Mouse (Mus musculus) limb, embryonic 12.5 days (tissue): ENCODE measurements around the gene Ttll11. TPM values are rescaled to one million over a fixed set of nuclear protein-coding genes. Genes with fewer than 3 reads are reported as not detected.

Source experiments
- ATAC-seq: fragments of 200-750 bp; cut with Nextera tagmentation; 2 replicates; pipeline ENCODE4 v1.8.0; 2017; ENCODE audit warnings: low read depth, moderate TSS enrichment; ENCODE audit not compliant: insufficient number of reproducible peaks, insufficient read depth, low FRiP score, low TSS enrichment
- H3K27ac ChIP-seq: fragments of 300-500 bp; sonication (generic); 2 replicates; pipeline ENCODE4 v1.5.1; 2016; ENCODE audit warnings: mild to moderate bottlenecking, moderate library complexity
- H3K27me3 ChIP-seq: fragments of 300-500 bp; sonication (generic); 2 replicates; pipeline ENCODE4 v1.6.1; 2016; ENCODE audit warnings: mild to moderate bottlenecking, moderate library complexity
- H3K36me3 ChIP-seq: fragments of 300-500 bp; sonication (generic); 2 replicates; pipeline ENCODE4 v1.6.1; 2016; ENCODE audit warnings: mild to moderate bottlenecking, moderate library complexity
- H3K4me1 ChIP-seq: fragments of 300-500 bp; sonication (generic); replicated peaks from 2 replicates; pipeline ENCODE4 v1.6.1; 2016
- H3K4me2 ChIP-seq: fragments of 300-500 bp; sonication (generic); 2 replicates; pipeline ENCODE4 v1.6.1; 2016; ENCODE audit warnings: mild to moderate bottlenecking, moderate library complexity
- H3K4me3 ChIP-seq: fragments of 300-500 bp; sonication (generic); replicated peaks from 2 replicates; pipeline ENCODE4 v1.5.1; 2016; ENCODE audit warnings: mild to moderate bottlenecking
- H3K9ac ChIP-seq: fragments of 300-500 bp; sonication (generic); replicated peaks from 2 replicates; pipeline ENCODE4 v1.6.1; 2016; ENCODE audit warnings: mild to moderate bottlenecking, moderate library complexity
- H3K9me3 ChIP-seq: fragments of 300-500 bp; sonication (generic); 2 replicates; pipeline ENCODE4 v1.6.1; 2016; ENCODE audit warnings: mild to moderate bottlenecking, moderate library complexity
- WGBS: fragments of 180-500 bp; shearing (Covaris S2); methylation state at CpG from one replicate; pipeline ENCODE4 v1.1.7; 2016; 5-methylcytosine and 5-hydroxymethylcytosine counted together
- polyA plus RNA-seq: library from polyadenylated mRNA; unstranded; fragments of >200 nt; fragmentation: Nextera tagmentation; extraction: Ambion mirVana; gene quantifications from 2 replicates; pipeline ENCODE4 v1.2.1, GENCODE M21; 2016

Ttll11 gene
- polyA plus RNA-seq, 1 experiment from 2014 or later = 1.3 TPM

- 34% methylated on average over 11 of the region's 11 CpGs for WGBS
- Histone ChIP-seq H3K9me3 (no peaks in the 10 kb centered on the region), H3K27me3 (no peaks in the 10 kb centered on the region), H3K4me3 (no peak overlapping the region), H3K9ac (no peak overlapping the region), H3K36me3 (no peaks in the 10 kb centered on the region), H3K27ac (no peak overlapping the region), H3K4me1 (no peaks in the 10 kb centered on the region), H3K4me2 (no peak overlapping the region)
- 0 out of 2 replicates have a peak, but pooled peaks have one; percentile 20 for ATAC-seq
Measured at GRCm38 (mm10) chr2:35930498-35931149, 49.1 kb downstream of the Ttll11 start.

GRCm38 (mm10) chr2:35928133-35928532 is 51.6 kb downstream of the Ttll11 start:
- WGBS = 65% methylated on average over 6 of the region's 6 CpGs
- Histone ChIP-seq H3K36me3 (no peaks in the 10 kb centered on the region), H3K4me1 (no peaks in the 10 kb centered on the region), H3K9ac (no peak overlapping the region), H3K27me3 (0 out of 2 replicates have a peak, but pooled peaks cover 2% of the 10 kb centered on the region), H3K4me2 (no peak overlapping the region), H3K4me3 (no peak overlapping the region), H3K27ac (no peak overlapping the region), H3K9me3 (no peaks in the 10 kb centered on the region)
- no peak for ATAC-seq

- Histone ChIP-seq H3K27me3 (0 out of 2 replicates have a peak, but pooled peaks cover 2% of the 10 kb centered on the region), H3K4me1 (no peaks in the 10 kb centered on the region), H3K9me3 (no peaks in the 10 kb centered on the region), H3K36me3 (no peaks in the 10 kb centered on the region), H3K27ac (no peak overlapping the region), H3K9ac (no peak overlapping the region), H3K4me2 (no peak overlapping the region), H3K4me3 (no peak overlapping the region)
- 74% methylated on average over 4 of the region's 4 CpGs for WGBS
- no peak for ATAC-seq
Measured at GRCm38 (mm10) chr2:35924947-35925346, 54.8 kb downstream of the Ttll11 start.

- no peak overlapping the region for H3K4me2 ChIP-seq
- H3K4me1 ChIP-seq = no peaks in the 10 kb centered on the region
- no peaks in the 10 kb centered on the region for H3K36me3 ChIP-seq
- 91% methylated on average over 3 of the region's 3 CpGs for WGBS
- no peak for ATAC-seq
- H3K9ac ChIP-seq = no peak overlapping the region
- 0 out of 2 replicates have a peak, but pooled peaks cover 2% of the 10 kb centered on the region for H3K27me3 ChIP-seq
- H3K27ac ChIP-seq = no peak overlapping the region
- no peak overlapping the region for H3K4me3 ChIP-seq
- H3K9me3 ChIP-seq = no peaks in the 10 kb centered on the region
Measured at GRCm38 (mm10) chr2:35922956-35923355, 56.8 kb downstream of the Ttll11 start.

GRCm38 (mm10) chr2:35912090-35912489 is 67.6 kb downstream of the Ttll11 start:
- Histone ChIP-seq H3K27me3 (0 out of 2 replicates have a peak, but pooled peaks cover 5% of the 10 kb centered on the region), H3K4me1 (peaks cover 14% of the 10 kb centered on the region), H3K4me2 (no peak overlapping the region), H3K9me3 (0 out of 2 replicates have a peak, but pooled peaks cover 4% of the 10 kb centered on the region), H3K36me3 (no peaks in the 10 kb centered on the region), H3K9ac (no peak overlapping the region), H3K27ac (no peak overlapping the region), H3K4me3 (no peak overlapping the region)
- ATAC-seq = no peak
- 81% methylated on average over 4 of the region's 4 CpGs for WGBS

GRCm38 (mm10) chr2:35911675-35912074 is 68.0 kb downstream of the Ttll11 start:
- 0 out of 2 replicates have a peak, but pooled peaks cover 5% of the 10 kb centered on the region for H3K27me3 ChIP-seq
- 89% methylated on average over 1 of the region's 1 CpGs for WGBS
- ATAC-seq = no peak
- H3K4me1 ChIP-seq = peaks cover 14% of the 10 kb centered on the region
- H3K27ac ChIP-seq = no peak overlapping the region
- H3K9me3 ChIP-seq = 0 out of 2 replicates have a peak, but pooled peaks cover 4% of the 10 kb centered on the region
- H3K4me2 ChIP-seq = no peak overlapping the region
- no peak overlapping the region for H3K4me3 ChIP-seq
- H3K9ac ChIP-seq = no peak overlapping the region
- no peaks in the 10 kb centered on the region for H3K36me3 ChIP-seq

GRCm38 (mm10) chr2:35910740-35911139 is 69.0 kb downstream of the Ttll11 start:
- Histone ChIP-seq H3K4me1 (peaks cover 18% of the 10 kb centered on the region), H3K9me3 (0 out of 2 replicates have a peak, but pooled peaks cover 4% of the 10 kb centered on the region), H3K4me3 (no peak overlapping the region), H3K36me3 (no peaks in the 10 kb centered on the region), H3K9ac (no peak overlapping the region), H3K27ac (0 out of 2 replicates have a peak overlapping the region, but pooled peaks have one; percentile 23), H3K4me2 (no peak overlapping the region), H3K27me3 (0 out of 2 replicates have a peak, but pooled peaks cover 5% of the 10 kb centered on the region)
- ATAC-seq = no peak
- 27% methylated on average over 9 of the region's 9 CpGs for WGBS

- ATAC-seq = no peak
- Histone ChIP-seq H3K27me3 (0 out of 2 replicates have a peak, but pooled peaks cover 5% of the 10 kb centered on the region), H3K9me3 (0 out of 2 replicates have a peak, but pooled peaks cover 4% of the 10 kb centered on the region), H3K27ac (no peak overlapping the region), H3K9ac (no peak overlapping the region), H3K36me3 (no peaks in the 10 kb centered on the region), H3K4me1 (peaks cover 18% of the 10 kb centered on the region), H3K4me2 (no peak overlapping the region), H3K4me3 (no peak overlapping the region)
- 96% methylated on average over 4 of the region's 4 CpGs for WGBS
Measured at GRCm38 (mm10) chr2:35909353-35909752, 70.4 kb downstream of the Ttll11 start.

- Histone ChIP-seq H3K27me3 (0 out of 2 replicates have a peak, but pooled peaks cover 3% of the 10 kb centered on the region), H3K4me3 (no peak overlapping the region), H3K27ac (no peak overlapping the region), H3K36me3 (no peaks in the 10 kb centered on the region), H3K4me1 (peaks cover 18% of the 10 kb centered on the region), H3K4me2 (no peak overlapping the region), H3K9me3 (0 out of 2 replicates have a peak, but pooled peaks cover 4% of the 10 kb centered on the region), H3K9ac (no peak overlapping the region)
- 66% methylated on average over 6 of the region's 6 CpGs for whole genome bisulfite sequencing
- ATAC-seq = no peak
Measured at GRCm38 (mm10) chr2:35907578-35907977, 72.1 kb downstream of the Ttll11 start.

GRCm38 (mm10) chr2:35906174-35906798 is 73.4 kb downstream of the Ttll11 start:
- H3K9me3 ChIP-seq = 0 out of 2 replicates have a peak, but pooled peaks cover 4% of the 10 kb centered on the region
- 0 out of 2 replicates have a peak, but pooled peaks have one; percentile 50 for ATAC-seq
- no peaks in the 10 kb centered on the region for H3K36me3 ChIP-seq
- H3K4me3 ChIP-seq = no peak overlapping the region
- H3K9ac ChIP-seq = no peak overlapping the region
- H3K27ac ChIP-seq = no peak overlapping the region
- H3K4me2 ChIP-seq = no peak overlapping the region
- WGBS = 25% methylated on average over 11 of the region's 11 CpGs
- H3K4me1 ChIP-seq = peaks cover 16% of the 10 kb centered on the region
- 0 out of 2 replicates have a peak, but pooled peaks cover 2% of the 10 kb centered on the region for H3K27me3 ChIP-seq

- 71% methylated on average over 2 of the region's 2 CpGs for WGBS
Measured at GRCm38 (mm10) chr2:35900845-35901244, 78.9 kb downstream of the Ttll11 start.

More at GRCm38 (mm10) chr2:35900845-35901244, 78.9 kb downstream of the Ttll11 start:
- Histone ChIP-seq H3K27ac (no peak overlapping the region), H3K27me3 (no peaks in the 10 kb centered on the region; the same call in 1 of the 2 replicates), H3K4me2 (no peak overlapping the region), H3K4me1 (no peaks in the 10 kb centered on the region), H3K4me3 (no peak overlapping the region), H3K9me3 (no peaks in the 10 kb centered on the region), H3K9ac (no peak overlapping the region), H3K36me3 (no peaks in the 10 kb centered on the region)
- no peak for ATAC-seq
